15 mouse cellular contexts compared by ENCODE assay signal in genomic region chr12:53758356-53758755, GRCm38 (mm10).
"Had no signal": no experiment of that assay in that cellular context is flagged by ENCODE, and none has a peak within 500 bp of the region (broad histone marks: within the 10 kb centered on the region; RNA-seq: fewer than 3 reads in every experiment).

No protein-coding gene starts in this region.

- H3K4me3 ChIP-seq: limb, embryonic 12.5 days; limb, embryonic 15.5 days; neural tube, embryonic 12.5 days; stomach, embryonic 15.5 days had no signal

- H3K9me3 ChIP-seq: limb, embryonic 12.5 days; limb, embryonic 15.5 days; neural tube, embryonic 12.5 days; stomach, embryonic 15.5 days had no signal

- H3K27ac ChIP-seq: limb, embryonic 15.5 days; neural tube, embryonic 12.5 days had no signal

- H3K36me3 ChIP-seq: limb, embryonic 12.5 days; limb, embryonic 15.5 days; neural tube, embryonic 12.5 days; stomach, embryonic 15.5 days had no signal

- DNase-seq: kidney, adult 18-20 months; kidney, adult 9 months; kidney, postnatal 25 days; lung, adult 2 months; lung, postnatal 14 days; lung, postnatal 4 days; midbrain, embryonic 14.5 days; retina, postnatal 1 day; right cerebral cortex, postnatal 25 days; spleen, adult 18-20 months; thymus, postnatal 36 days had no signal

- H3K27me3 ChIP-seq: limb, embryonic 12.5 days; limb, embryonic 15.5 days; neural tube, embryonic 12.5 days; stomach, embryonic 15.5 days had no signal
